Mouse (Mus musculus) limb, embryonic 11.5 days (tissue): ENCODE measurements around the gene Zfp319. TPM values are rescaled to one million over a fixed set of nuclear protein-coding genes. Genes with fewer than 3 reads are reported as not detected.
A peak's percentile ranks its signal among the peaks of the same experiment; 100 is the strongest.

Experiments used
- ATAC-seq: fragments of 200-750 bp; cut with Nextera tagmentation; 2 replicates; pipeline ENCODE4 v1.8.0; 2017; ENCODE audit warnings: low read depth; ENCODE audit not compliant: insufficient number of reproducible peaks, low FRiP score, low TSS enrichment
- DNase-seq: peaks from one replicate; pipeline ENCODE4 v3.0.0-alpha.2; 2015; ENCODE audit warnings: low spot score
- H3K27ac ChIP-seq: fragments of 300-500 bp; sonication (generic); replicated peaks from 2 replicates; pipeline ENCODE4 v1.5.1; 2014; ENCODE audit warnings: low read depth, mild to moderate bottlenecking, low read length
- H3K27me3 ChIP-seq: fragments of 300-500 bp; sonication (generic); 2 replicates; pipeline ENCODE4 v1.6.1; 2014; ENCODE audit warnings: mild to moderate bottlenecking, low read length, mixed read lengths; ENCODE audit not compliant: control insufficient read depth, insufficient read depth
- H3K36me3 ChIP-seq: fragments of 300-500 bp; sonication (generic); 2 replicates; pipeline ENCODE4 v1.6.1; 2014; ENCODE audit warnings: mild to moderate bottlenecking, low read length, moderate library complexity, mixed read lengths; ENCODE audit not compliant: control insufficient read depth, insufficient read depth
- H3K4me1 ChIP-seq: fragments of 300-500 bp; sonication (generic); 2 replicates; pipeline ENCODE4 v1.6.1; 2014; ENCODE audit warnings: low read length, mixed read lengths; ENCODE audit not compliant: control insufficient read depth, insufficient read depth
- H3K4me2 ChIP-seq: fragments of 300-500 bp; sonication (generic); 2 replicates; pipeline ENCODE4 v1.6.1; 2014; ENCODE audit warnings: low read depth, mild to moderate bottlenecking, moderate library complexity; ENCODE audit not compliant: severe bottlenecking
- H3K4me3 ChIP-seq: fragments of 300-500 bp; sonication (generic); 2 replicates; pipeline ENCODE4 v1.5.1; 2014; ENCODE audit warnings: low read depth, low read length
- H3K9ac ChIP-seq: fragments of 300-500 bp; sonication (generic); 2 replicates; pipeline ENCODE4 v1.6.1; 2014; ENCODE audit warnings: mild to moderate bottlenecking, low read length
- H3K9me3 ChIP-seq: fragments of 300-500 bp; sonication (generic); 2 replicates; pipeline ENCODE4 v1.6.1; 2016; ENCODE audit warnings: low read length; ENCODE audit not compliant: control insufficient read depth
- WGBS: fragments of 180-500 bp; shearing (Covaris S2); extraction: QIAGEN DNeasy Blood & Tissue Kit; methylation state at CpG from one replicate; pipeline ENCODE4 v1.1.7; 2014; 5-methylcytosine and 5-hydroxymethylcytosine counted together
- polyA plus RNA-seq: library from polyadenylated mRNA; unstranded; fragments of >200 nt; fragmentation: Nextera tagmentation; extraction: Ambion mirVana; gene quantifications from 2 replicates; pipeline ENCODE4 v1.2.1, GENCODE M21; 2014

Zfp319 gene
- polyA plus RNA-seq, 1 experiment from 2014 or later: 7.7 TPM

GRCm38 (mm10) chr8:95354606-95355005 is 22.9 kb upstream of the Zfp319 start:
- Histone ChIP-seq H3K27me3 (peaks cover 3% of the 10 kb centered on the region), H3K27ac (no peak overlapping the region)
- 87% methylated on average over 2 of the region's 2 CpGs for WGBS

DNA sequence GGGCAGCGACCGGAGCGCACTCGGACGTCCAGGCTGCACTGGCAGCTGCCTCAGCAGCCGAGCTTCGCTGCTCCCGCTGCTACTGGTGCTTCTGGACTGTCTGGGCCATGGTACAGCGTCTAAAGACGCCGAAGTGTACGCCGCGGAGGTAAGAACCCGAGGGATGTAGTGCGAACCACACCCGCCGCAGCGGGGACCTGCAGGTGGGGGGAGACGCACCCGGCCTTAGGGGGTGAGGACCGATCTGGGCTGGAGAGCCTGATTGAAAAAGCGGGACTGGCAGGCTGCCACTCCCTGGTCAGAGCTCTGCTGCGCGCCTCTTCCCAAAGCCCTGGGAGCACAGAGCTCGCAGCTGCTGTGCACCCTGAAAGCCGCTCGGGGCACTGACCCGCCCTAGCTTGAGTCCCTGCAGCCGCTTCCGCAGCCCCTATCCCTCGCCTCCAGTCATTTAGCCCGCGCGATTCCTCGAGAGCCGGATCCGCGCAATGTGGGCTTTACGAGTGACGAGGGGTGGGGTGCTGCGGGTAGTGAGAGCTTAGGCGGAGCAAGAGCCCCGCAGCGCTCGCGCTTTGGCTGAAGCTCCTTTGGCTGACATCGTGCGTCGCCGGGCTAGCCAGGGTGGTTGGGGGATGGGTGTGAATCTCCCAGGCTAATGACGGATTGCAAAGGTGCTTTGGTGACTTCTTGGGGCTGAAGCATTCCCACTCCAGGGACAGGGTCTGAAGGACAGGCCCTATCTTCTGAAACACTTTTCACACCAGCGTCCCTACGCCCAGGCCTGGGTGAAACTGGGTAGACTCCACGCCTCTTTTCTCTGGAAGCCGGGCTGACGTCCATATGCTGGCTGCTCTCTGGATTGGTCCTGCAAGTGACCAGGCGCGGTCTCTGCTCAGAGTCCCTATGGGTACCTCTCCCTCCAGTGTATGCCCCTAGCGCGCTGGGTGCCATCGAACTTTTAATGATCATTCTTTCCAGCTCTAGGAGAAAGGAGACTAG is 21.4 kb upstream of the Zfp319 start:
- Histone ChIP-seq H3K27ac (no peak overlapping the region), H3K27me3 (peaks cover 3% of the 10 kb centered on the region)
- peak; percentile 73 for DNase-seq

More at GRCm38 (mm10) chr8:95354606-95355005, 22.9 kb upstream of the Zfp319 start:
- H3K9me3 ChIP-seq: no peaks in the 10 kb centered on the region
- no peaks in the 10 kb centered on the region for H3K36me3 ChIP-seq
- no peak overlapping the region for H3K9ac ChIP-seq
- no peak overlapping the region for H3K4me3 ChIP-seq
- no peak for ATAC-seq
- H3K4me1 ChIP-seq: 0 out of 2 replicates have a peak, but pooled peaks cover 6% of the 10 kb centered on the region
- DNase-seq: no peak
- no peak overlapping the region for H3K4me2 ChIP-seq

DNA sequence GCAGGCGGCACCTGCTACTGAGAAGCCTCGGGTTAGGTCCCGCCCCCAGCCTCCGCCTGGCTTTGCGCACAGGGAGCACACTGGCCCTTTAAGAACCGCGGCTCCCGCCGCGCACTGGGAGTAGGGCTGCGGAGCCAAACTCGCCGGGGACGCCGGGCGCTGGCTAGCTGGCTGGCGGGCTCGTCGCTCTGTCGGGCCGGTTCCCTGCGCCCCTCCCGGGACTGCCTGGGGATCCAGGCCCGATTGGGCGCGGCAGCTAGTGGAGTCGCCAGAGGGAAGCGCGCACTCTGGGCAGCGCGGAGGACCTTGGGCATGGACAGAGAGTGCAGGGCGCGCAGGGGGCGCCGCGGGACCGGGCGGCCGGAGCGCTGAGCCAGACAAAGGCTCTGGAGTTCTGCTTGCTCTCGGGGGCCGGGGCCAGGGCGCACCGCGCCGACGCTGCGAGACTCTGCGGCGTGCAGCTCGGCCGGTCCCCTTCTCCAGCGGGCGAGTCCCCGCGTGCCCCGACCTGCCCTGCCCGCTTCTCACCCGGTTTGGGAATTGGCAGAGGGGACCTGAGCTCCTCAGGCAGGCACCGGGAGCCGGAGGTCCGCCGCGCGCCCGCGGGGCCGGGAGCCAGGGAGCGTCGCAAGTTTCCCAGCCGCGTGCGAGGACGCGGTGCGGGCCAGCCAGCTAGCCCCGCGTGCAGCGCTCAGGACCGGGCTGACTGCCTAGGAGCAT is 20.6 kb upstream of the Zfp319 start, which contains the start of gene Mmp15:
TSS of gene Mmp15 (plus strand) at position 118 of the 720 bp plus-strand sequence.
- Histone ChIP-seq H3K4me1 (0 out of 2 replicates have a peak, but pooled peaks cover 6% of the 10 kb centered on the region), H3K9me3 (no peaks in the 10 kb centered on the region), H3K36me3 (no peaks in the 10 kb centered on the region), H3K27me3 (peaks cover 3% of the 10 kb centered on the region), H3K4me2 (peak within 1 kb of the TSS; percentile 94), H3K4me3 (peak within 1 kb of the TSS; percentile 68), H3K9ac (peak within 1 kb of the TSS; percentile 82), H3K27ac (no peak within 1 kb of the TSS; the same call in 1 of the 2 replicates)
- DNase-seq: peak; percentile 83
- peak; percentile 55 for ATAC-seq
- WGBS: under 1% methylated on average over 77 of the region's 80 CpGs

More for the DNA sequence above, 21.4 kb upstream of the Zfp319 start:
- H3K4me1 ChIP-seq: 0 out of 2 replicates have a peak, but pooled peaks cover 6% of the 10 kb centered on the region
- peak overlapping the region; percentile 82 for H3K9ac ChIP-seq
- no peaks in the 10 kb centered on the region for H3K36me3 ChIP-seq
- H3K4me3 ChIP-seq: peak overlapping the region; percentile 68
- ATAC-seq: peak; percentile 32
- no peaks in the 10 kb centered on the region for H3K9me3 ChIP-seq
- H3K4me2 ChIP-seq: peak overlapping the region; percentile 94
- 1% methylated on average over 62 of the region's 62 CpGs for WGBS

DNA sequence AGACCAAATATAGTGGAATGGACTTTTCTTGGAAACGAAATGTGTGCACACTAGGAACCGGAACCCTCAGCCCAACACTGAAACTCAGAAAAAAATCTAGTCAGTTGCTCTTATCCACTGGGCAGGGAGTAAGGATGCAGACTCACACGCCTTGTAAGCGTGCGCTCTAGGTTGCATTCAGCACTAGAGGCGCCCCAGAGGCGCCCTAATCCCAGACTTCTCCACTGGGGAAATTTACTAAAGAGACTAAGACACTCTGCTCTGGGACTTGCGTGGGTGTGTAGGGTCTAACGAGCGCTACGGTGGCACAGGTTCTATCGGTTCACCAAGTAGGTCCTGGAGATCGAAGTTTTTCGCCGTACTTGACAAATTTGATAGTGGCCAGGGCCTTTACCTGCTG is 19.7 kb upstream of the Zfp319 start:
- WGBS: 6% methylated on average over 15 of the region's 15 CpGs
- ATAC-seq (no peak), DNase-seq (peak; percentile 52)
- Histone ChIP-seq H3K27ac (no peak overlapping the region), H3K27me3 (peaks cover 3% of the 10 kb centered on the region), H3K4me1 (0 out of 2 replicates have a peak, but pooled peaks cover 6% of the 10 kb centered on the region), H3K4me3 (peak overlapping the region; percentile 68; the same call in 1 of the 2 replicates), H3K9me3 (no peaks in the 10 kb centered on the region), H3K36me3 (no peaks in the 10 kb centered on the region), H3K4me2 (peak overlapping the region; percentile 94), H3K9ac (no peak overlapping the region)

- no peak overlapping the region for H3K4me3 ChIP-seq
- peaks cover 3% of the 10 kb centered on the region for H3K27me3 ChIP-seq
- H3K27ac ChIP-seq: no peak overlapping the region
- no peak for DNase-seq
- WGBS: 67% methylated on average over 19 of the region's 19 CpGs
- ATAC-seq: no peak
- H3K9me3 ChIP-seq: no peaks in the 10 kb centered on the region
- no peak overlapping the region for H3K4me2 ChIP-seq
- H3K4me1 ChIP-seq: 0 out of 2 replicates have a peak, but pooled peaks cover 6% of the 10 kb centered on the region
- H3K9ac ChIP-seq: no peak overlapping the region
- H3K36me3 ChIP-seq: no peaks in the 10 kb centered on the region
Observed at GRCm38 (mm10) chr8:95348811-95349630, 17.3 kb upstream of the Zfp319 start.

DNA sequence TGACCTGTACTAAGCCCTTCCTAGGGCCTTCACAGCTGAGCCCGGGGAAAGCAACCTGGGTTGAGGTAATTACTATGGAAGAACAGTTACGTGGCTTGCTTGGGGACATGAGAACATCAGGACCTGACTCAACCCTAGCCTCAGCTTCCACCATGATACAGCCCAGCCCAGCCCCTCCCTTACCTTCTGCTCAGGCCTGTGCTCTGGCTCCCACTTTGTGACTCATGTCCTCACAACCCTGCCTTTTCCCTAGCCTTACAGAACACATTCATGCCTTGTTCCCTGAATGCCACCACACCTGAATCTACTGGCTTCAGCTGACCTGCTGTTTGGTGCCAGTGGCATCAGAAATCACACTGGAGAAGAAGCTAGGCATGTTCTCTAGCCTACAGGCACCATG is 16.6 kb upstream of the Zfp319 start:
- H3K27me3 ChIP-seq: peaks cover 3% of the 10 kb centered on the region
- WGBS: 79% methylated on average over 2 of the region's 2 CpGs
- no peak for DNase-seq
- no peak overlapping the region for H3K4me3 ChIP-seq
- no peak overlapping the region for H3K4me2 ChIP-seq
- no peaks in the 10 kb centered on the region for H3K36me3 ChIP-seq
- H3K27ac ChIP-seq: no peak overlapping the region
- H3K4me1 ChIP-seq: 0 out of 2 replicates have a peak, but pooled peaks cover 2% of the 10 kb centered on the region
- H3K9me3 ChIP-seq: no peaks in the 10 kb centered on the region
- H3K9ac ChIP-seq: no peak overlapping the region
- ATAC-seq: no peak

DNA sequence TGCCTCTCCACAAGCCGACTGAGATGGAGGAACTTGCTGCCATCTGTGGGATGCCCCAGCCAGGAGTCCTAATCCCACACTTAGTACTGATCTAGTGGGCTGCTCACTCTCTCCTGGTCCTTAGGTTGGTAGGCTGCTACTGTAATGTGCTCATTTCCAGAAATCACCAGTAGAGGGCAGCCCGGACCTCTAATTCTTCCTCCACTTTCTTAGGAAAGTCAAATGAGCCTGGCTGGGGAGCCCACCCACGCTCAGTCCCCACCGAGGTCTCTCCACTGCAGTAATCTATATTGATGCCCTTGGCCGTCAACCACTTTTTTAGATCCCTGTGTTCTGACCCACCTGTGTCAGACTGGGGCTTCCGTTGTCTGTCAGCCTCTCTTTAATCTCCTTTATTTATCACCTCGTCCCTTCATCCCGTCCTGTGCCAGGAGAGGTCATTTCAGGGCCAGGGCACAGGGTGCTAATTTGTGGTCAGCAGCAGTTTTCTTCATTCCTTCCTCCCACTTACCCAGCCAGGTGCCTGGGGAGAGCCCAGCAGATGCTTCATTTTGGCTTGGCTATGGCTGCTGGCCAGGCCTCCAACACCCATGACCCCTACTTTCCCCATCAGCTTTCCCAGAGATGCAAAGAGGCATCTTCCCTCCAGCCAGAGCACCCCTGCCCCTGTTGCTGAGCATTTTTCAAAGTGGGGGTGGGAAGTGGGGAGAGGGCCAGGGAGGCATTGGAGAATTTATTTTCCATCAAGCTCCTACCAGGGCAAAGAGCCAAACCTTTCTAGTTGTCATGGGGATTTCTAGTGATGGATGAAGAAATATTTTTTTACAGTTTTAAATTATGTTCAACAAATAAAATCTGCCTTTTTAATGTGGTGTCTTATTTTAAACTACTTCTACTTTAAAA is 15.1 kb upstream of the Zfp319 start:
- Histone ChIP-seq H3K27ac (no peak overlapping the region), H3K4me3 (no peak overlapping the region), H3K9me3 (no peaks in the 10 kb centered on the region), H3K4me1 (no peaks in the 10 kb centered on the region), H3K36me3 (no peaks in the 10 kb centered on the region), H3K9ac (no peak overlapping the region), H3K4me2 (no peak overlapping the region), H3K27me3 (peaks cover 3% of the 10 kb centered on the region)
- 12% methylated on average over 8 of the region's 8 CpGs for WGBS
- DNase-seq (peak; percentile 88), ATAC-seq (0 out of 2 replicates have a peak, but pooled peaks have one; percentile 22)
